Mouse (Mus musculus): ENCODE measurements at regions not wholly inside any gene's neighbourhood (a gene's known extent, or its start where the extent isn't known, plus 50 kb on each side); places are given as distances from the start of the nearest gene placed in this dataset.
A peak's percentile ranks its signal among the peaks of the same experiment; 100 is the strongest.

DNA sequence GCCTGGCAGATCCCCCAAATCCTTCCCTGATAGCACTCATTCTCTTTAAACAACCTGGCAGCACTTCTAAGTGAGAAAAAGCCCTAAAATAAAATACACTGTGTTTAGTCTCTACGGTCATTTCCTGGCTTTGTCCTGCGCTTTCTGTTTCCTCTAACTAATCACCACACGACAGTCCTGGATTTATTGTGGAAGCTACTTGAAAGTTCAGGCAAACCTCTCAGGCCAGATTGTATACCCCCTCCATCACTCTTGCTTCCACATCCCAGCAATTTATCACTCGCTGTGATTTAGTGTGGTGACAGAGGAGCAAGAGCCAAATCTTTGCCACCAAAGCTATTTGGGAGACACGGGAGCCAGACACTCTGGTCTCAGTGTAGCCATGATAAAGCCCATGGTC, 221.0 kb upstream of the Slc24a2 start:
- ATAC-seq (no peak), DNase-seq (ENCODE audit: low spot score) (peak; percentile 47)
- Histone ChIP-seq H3K4me3 (ENCODE audit: low read depth, low read length) (no peak overlapping the region), H3K27me3 (replicated peaks; ENCODE audit: insufficient read depth, low read length) (no peaks in the 10 kb centered on the region), H3K9ac (replicated peaks; ENCODE audit: low read depth) (no peak overlapping the region), H3K4me2 (replicated peaks; ENCODE audit: low read depth, low read length) (no peak overlapping the region), H3K27ac (ENCODE audit: low read length) (no peak overlapping the region), H3K4me1 (ENCODE audit: insufficient read depth, low read depth, low read length) (no peaks in the 10 kb centered on the region), H3K36me3 (ENCODE audit: insufficient read depth, low read length) (no peaks in the 10 kb centered on the region), H3K9me3 (ENCODE audit: low read length) (no peaks in the 10 kb centered on the region)
- WGBS, result 25% methylated on average over 5 of the region's 5 CpGs
- no peak for TF ChIP-seq CTCF (IDR thresholded peaks at IDR 0.05)
- no peak for TF ChIP-seq EP300 (IDR thresholded peaks at IDR 0.05)

DNA sequence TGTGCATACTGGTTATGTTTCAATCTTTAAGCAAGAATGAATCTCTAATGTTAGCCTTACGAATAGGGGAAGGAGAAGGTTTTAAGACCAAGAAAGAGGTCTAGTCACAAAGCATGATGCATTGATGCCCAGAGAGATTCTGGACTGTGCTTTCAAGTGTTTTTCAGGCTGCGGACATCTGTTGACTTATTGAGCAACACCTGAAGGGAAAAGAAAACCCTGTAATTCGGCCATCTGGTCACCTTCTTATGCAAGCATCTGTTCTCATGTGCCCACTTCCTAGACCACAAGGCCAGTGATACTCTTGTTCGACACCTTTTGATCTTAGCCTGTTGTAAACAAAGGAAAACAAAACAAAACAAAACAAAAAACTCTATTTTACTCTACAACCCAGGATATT, 218.1 kb upstream of the Slc24a2 start:
- Histone ChIP-seq H3K27ac (ENCODE audit: low read length) (no peak overlapping the region), H3K9ac (replicated peaks; ENCODE audit: low read depth) (no peak overlapping the region), H3K4me2 (replicated peaks; ENCODE audit: low read depth, low read length) (no peak overlapping the region), H3K9me3 (ENCODE audit: low read length) (no peaks in the 10 kb centered on the region), H3K36me3 (ENCODE audit: insufficient read depth, low read length) (no peaks in the 10 kb centered on the region), H3K4me1 (ENCODE audit: insufficient read depth, low read depth, low read length) (no peaks in the 10 kb centered on the region), H3K27me3 (replicated peaks; ENCODE audit: insufficient read depth, low read length) (no peaks in the 10 kb centered on the region), H3K4me3 (ENCODE audit: low read depth, low read length) (no peak overlapping the region)
- DNase-seq (ENCODE audit: low spot score), result no peak
- WGBS, result 66% methylated on average over 4 of the region's 4 CpGs
- TF ChIP-seq EP300 (IDR thresholded peaks at IDR 0.05) (no peak), CTCF (IDR thresholded peaks at IDR 0.05) (no peak)
- ATAC-seq, result no peak

DNA sequence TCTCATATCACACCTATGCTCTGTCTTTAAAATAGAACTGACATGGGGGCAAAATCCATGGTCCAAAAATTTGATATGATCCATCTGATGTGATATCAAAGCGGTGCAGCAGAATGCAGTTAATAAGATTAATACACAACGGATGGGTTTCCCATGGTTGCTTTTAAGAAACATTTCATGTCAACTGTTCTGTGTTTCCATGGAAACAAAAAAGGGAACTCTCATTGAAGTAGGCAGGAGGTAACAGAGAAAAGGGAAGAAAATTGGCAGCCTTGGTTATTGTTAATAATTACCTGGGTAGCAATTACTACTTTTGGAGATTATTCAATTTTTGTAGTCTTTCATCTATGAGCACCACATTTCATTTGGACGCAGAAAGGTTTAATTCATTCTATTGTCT, 216.6 kb upstream of the Slc24a2 start:
- no peaks in the 10 kb centered on the region for H3K36me3 ChIP-seq (ENCODE audit: insufficient read depth, low read length)
- no peak for TF ChIP-seq CTCF (IDR thresholded peaks at IDR 0.05)
- TF ChIP-seq EP300 (IDR thresholded peaks at IDR 0.05), result no peak
- 73% methylated on average over 3 of the region's 3 CpGs for WGBS
- no peaks in the 10 kb centered on the region for H3K9me3 ChIP-seq (ENCODE audit: low read length)
- H3K4me1 ChIP-seq (ENCODE audit: insufficient read depth, low read depth, low read length), result no peaks in the 10 kb centered on the region
- no peak overlapping the region for H3K27ac ChIP-seq (ENCODE audit: low read length)
- no peak overlapping the region for H3K4me3 ChIP-seq (ENCODE audit: low read depth, low read length)
- no peak overlapping the region for H3K9ac ChIP-seq (replicated peaks; ENCODE audit: low read depth)
- DNase-seq (ENCODE audit: low spot score) (no peak), ATAC-seq (no peak)
- no peaks in the 10 kb centered on the region for H3K27me3 ChIP-seq (replicated peaks; ENCODE audit: insufficient read depth, low read length)
- no peak overlapping the region for H3K4me2 ChIP-seq (replicated peaks; ENCODE audit: low read depth, low read length)

DNA sequence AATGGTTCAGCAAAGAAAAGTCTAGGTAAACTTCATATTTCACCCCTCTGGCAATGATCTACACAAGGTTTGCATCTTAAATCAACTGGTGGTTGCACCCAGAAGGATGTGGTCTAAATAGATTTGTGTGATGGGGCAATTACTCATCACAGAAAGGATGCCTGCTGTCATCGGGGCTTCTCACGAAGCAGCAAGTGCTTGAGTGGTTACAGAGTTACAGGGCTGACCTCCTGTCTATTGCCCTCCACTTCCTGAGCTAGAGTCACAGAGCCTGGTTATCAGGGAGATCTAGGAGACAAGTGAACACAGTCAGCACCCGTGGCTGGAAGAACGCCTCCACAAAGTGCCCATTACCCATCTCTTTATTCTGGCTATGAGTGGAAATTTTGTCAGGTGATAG, 203.9 kb upstream of the Slc24a2 start:
- H3K9me3 ChIP-seq (ENCODE audit: low read length), result no peaks in the 10 kb centered on the region
- no peaks in the 10 kb centered on the region for H3K27me3 ChIP-seq (replicated peaks; ENCODE audit: insufficient read depth, low read length)
- DNase-seq (ENCODE audit: low spot score) (no peak), ATAC-seq (no peak)
- no peak overlapping the region for H3K9ac ChIP-seq (replicated peaks; ENCODE audit: low read depth)
- TF ChIP-seq CTCF (IDR thresholded peaks at IDR 0.05) (no peak), EP300 (IDR thresholded peaks at IDR 0.05) (no peak)
- no peak overlapping the region for H3K27ac ChIP-seq (ENCODE audit: low read length)
- no peak overlapping the region for H3K4me3 ChIP-seq (ENCODE audit: low read depth, low read length)
- H3K4me2 ChIP-seq (replicated peaks; ENCODE audit: low read depth, low read length), result no peak overlapping the region
- H3K4me1 ChIP-seq (ENCODE audit: insufficient read depth, low read depth, low read length), result no peaks in the 10 kb centered on the region
- no peaks in the 10 kb centered on the region for H3K36me3 ChIP-seq (ENCODE audit: insufficient read depth, low read length)
- 35% methylated on average over 4 of the region's 4 CpGs for WGBS

DNA sequence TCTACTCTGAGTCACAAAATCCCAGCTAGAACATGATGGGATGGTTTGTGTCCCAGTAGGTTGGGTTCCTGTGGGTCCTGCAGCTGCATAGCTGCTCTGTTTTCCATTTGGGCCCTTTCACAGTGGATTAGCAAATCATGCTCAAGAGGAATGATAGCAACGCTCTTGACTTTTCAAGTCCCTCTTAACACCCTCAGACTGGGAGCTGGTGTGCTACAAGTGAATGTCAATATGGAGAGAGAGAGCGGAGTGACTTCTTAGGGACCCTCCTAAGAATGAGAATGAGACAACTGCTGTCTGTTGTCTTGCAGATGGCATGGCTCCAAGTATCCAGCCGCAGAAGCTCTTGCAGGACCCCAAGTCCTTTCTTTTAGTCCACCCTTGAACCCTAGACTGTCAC, 198.1 kb upstream of the Slc24a2 start:
- Histone ChIP-seq H3K4me3 (ENCODE audit: low read depth, low read length) (no peak overlapping the region), H3K4me1 (ENCODE audit: insufficient read depth, low read depth, low read length) (no peaks in the 10 kb centered on the region), H3K27me3 (replicated peaks; ENCODE audit: insufficient read depth, low read length) (no peaks in the 10 kb centered on the region), H3K9me3 (ENCODE audit: low read length) (no peaks in the 10 kb centered on the region), H3K36me3 (ENCODE audit: insufficient read depth, low read length) (no peaks in the 10 kb centered on the region), H3K9ac (replicated peaks; ENCODE audit: low read depth) (no peak overlapping the region), H3K27ac (ENCODE audit: low read length) (no peak overlapping the region), H3K4me2 (replicated peaks; ENCODE audit: low read depth, low read length) (no peak overlapping the region)
- DNase-seq (ENCODE audit: low spot score) (peak; percentile 68), ATAC-seq (peak; percentile 74)
- WGBS, result 52% methylated on average over 3 of the region's 3 CpGs
- TF ChIP-seq CTCF (IDR thresholded peaks at IDR 0.05) (no peak), EP300 (IDR thresholded peaks at IDR 0.05) (peak; percentile 72)

DNA sequence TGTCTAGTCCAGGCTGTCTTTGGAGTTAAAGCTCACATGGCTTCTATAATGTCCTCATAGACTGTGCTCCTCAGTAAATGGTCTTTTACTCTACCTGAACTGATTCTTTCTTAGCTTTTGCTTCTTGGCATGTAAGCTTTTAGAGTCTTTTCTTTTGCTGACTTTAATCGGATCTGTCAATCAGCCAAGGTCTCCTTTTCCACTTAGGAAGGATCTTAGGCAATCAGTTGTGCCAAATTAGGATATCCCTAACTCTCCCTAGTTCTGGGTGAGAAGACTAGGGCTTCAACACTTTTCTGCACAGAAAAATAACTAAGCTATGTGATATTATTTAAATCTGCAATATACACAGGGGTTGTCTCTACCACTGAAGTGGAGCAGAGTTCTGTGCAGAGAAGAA, 193.8 kb upstream of the Slc24a2 start:
- 91% methylated on average over 1 of the region's 1 CpGs for WGBS
- no peak overlapping the region for H3K4me3 ChIP-seq (ENCODE audit: low read depth, low read length)
- ATAC-seq, result no peak

DNA sequence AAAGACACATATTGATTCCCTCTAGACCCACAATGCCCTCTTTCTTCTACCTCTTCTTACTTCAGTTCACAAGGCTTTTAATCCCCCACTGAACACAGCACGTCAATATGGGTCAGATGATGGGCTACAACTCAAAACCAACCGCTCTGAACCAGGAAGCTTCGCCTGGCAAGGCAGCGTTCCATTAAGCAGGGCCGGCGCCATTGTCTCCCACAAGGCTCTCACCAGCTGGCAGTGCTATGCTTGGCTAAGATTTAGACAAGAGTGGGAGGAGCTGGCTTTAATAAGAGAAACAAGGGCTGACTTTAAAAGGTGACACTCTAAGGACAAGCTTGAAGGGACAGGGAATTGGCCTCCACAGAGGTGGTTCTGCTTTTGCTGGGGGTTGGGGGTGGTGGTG, 192.3 kb upstream of the Slc24a2 start:
- Histone ChIP-seq H3K4me2 (replicated peaks; ENCODE audit: low read depth, low read length) (no peak overlapping the region), H3K4me3 (ENCODE audit: low read depth, low read length) (no peak overlapping the region), H3K27ac (ENCODE audit: low read length) (no peak overlapping the region), H3K27me3 (replicated peaks; ENCODE audit: insufficient read depth, low read length) (no peaks in the 10 kb centered on the region), H3K9me3 (ENCODE audit: low read length) (no peaks in the 10 kb centered on the region), H3K4me1 (ENCODE audit: insufficient read depth, low read depth, low read length) (no peaks in the 10 kb centered on the region), H3K9ac (replicated peaks; ENCODE audit: low read depth) (no peak overlapping the region), H3K36me3 (ENCODE audit: insufficient read depth, low read length) (no peaks in the 10 kb centered on the region)
- DNase-seq (ENCODE audit: low spot score) (no peak), ATAC-seq (no peak)
- no peak for TF ChIP-seq EP300 (IDR thresholded peaks at IDR 0.05)
- TF ChIP-seq CTCF (IDR thresholded peaks at IDR 0.05), result no peak
- WGBS, result 72% methylated on average over 6 of the region's 6 CpGs

More for the DNA sequence above, 193.8 kb upstream of the Slc24a2 start:
- H3K4me1 ChIP-seq (ENCODE audit: insufficient read depth, low read depth, low read length), result no peaks in the 10 kb centered on the region
- no peaks in the 10 kb centered on the region for H3K27me3 ChIP-seq (replicated peaks; ENCODE audit: insufficient read depth, low read length)
- no peaks in the 10 kb centered on the region for H3K9me3 ChIP-seq (ENCODE audit: low read length)
- no peak overlapping the region for H3K4me2 ChIP-seq (replicated peaks; ENCODE audit: low read depth, low read length)
- H3K27ac ChIP-seq (ENCODE audit: low read length), result no peak overlapping the region
- H3K9ac ChIP-seq (replicated peaks; ENCODE audit: low read depth), result no peak overlapping the region
- H3K36me3 ChIP-seq (ENCODE audit: insufficient read depth, low read length), result no peaks in the 10 kb centered on the region
- no peak for TF ChIP-seq CTCF (IDR thresholded peaks at IDR 0.05)
- TF ChIP-seq EP300 (IDR thresholded peaks at IDR 0.05), result no peak
- no peak for DNase-seq (ENCODE audit: low spot score)
